Mouse (Mus musculus): ENCODE measurements around the gene Gm49358. TPM values are rescaled to one million over a fixed set of nuclear protein-coding genes. Genes with fewer than 3 reads are reported as not detected.

The Gm49358 gene
- total and polyA plus RNA-seq, 2 experiments from 2014 or later = not detected

GRCm38 (mm10) chr10:86785396-86785795 lies 21.6 kb downstream of the Gm49358 start:
- no peaks in the 10 kb centered on the region for H3K36me3 ChIP-seq (ENCODE audit: insufficient read depth, low read length)
- ATAC-seq (ENCODE audit: low FRiP score) = no peak
- no peaks in the 10 kb centered on the region for H3K9me3 ChIP-seq (ENCODE audit: low read length)
- no peak overlapping the region for H3K4me3 ChIP-seq (ENCODE audit: low read depth, low read length)
- no peak for DNase-seq (ENCODE audit: low spot score)
- H3K27ac ChIP-seq (ENCODE audit: low read depth, low read length) = no peak overlapping the region
- no peak overlapping the region for H3K9ac ChIP-seq (replicated peaks; ENCODE audit: low read length, poor library complexity, severe bottlenecking)
- TF ChIP-seq CTCF (IDR thresholded peaks at IDR 0.05) = no peak
- H3K27me3 ChIP-seq (ENCODE audit: insufficient read depth, low read length) = no peaks in the 10 kb centered on the region
- H3K4me2 ChIP-seq (ENCODE audit: low read depth, low read length, poor library complexity, severe bottlenecking) = no peak overlapping the region
- H3K4me1 ChIP-seq (ENCODE audit: insufficient read depth, low read length) = peaks cover 2% of the 10 kb centered on the region; the same call in 1 of the 2 replicates
- WGBS = 72% methylated on average over 2 of the region's 2 CpGs

GRCm38 (mm10) chr10:86786083-86786482 lies 22.3 kb downstream of the Gm49358 start:
- Histone ChIP-seq H3K9me3 (ENCODE audit: low read length) (no peaks in the 10 kb centered on the region), H3K9ac (replicated peaks; ENCODE audit: low read length, poor library complexity, severe bottlenecking) (no peak overlapping the region), H3K4me1 (ENCODE audit: insufficient read depth, low read length) (peaks cover 1% of the 10 kb centered on the region; the same call in 1 of the 2 replicates), H3K4me2 (ENCODE audit: low read depth, low read length, poor library complexity, severe bottlenecking) (no peak overlapping the region), H3K4me3 (ENCODE audit: low read depth, low read length) (no peak overlapping the region), H3K27me3 (ENCODE audit: insufficient read depth, low read length) (no peaks in the 10 kb centered on the region), H3K36me3 (ENCODE audit: insufficient read depth, low read length) (no peaks in the 10 kb centered on the region), H3K27ac (ENCODE audit: low read depth, low read length) (no peak overlapping the region)
- ATAC-seq (ENCODE audit: low FRiP score) (no peak), DNase-seq (ENCODE audit: low spot score) (no peak)
- 94% methylated on average over 5 of the region's 5 CpGs for WGBS
- no peak for TF ChIP-seq CTCF (IDR thresholded peaks at IDR 0.05)

- WGBS = 56% methylated on average over 5 of the region's 5 CpGs
- Histone ChIP-seq H3K4me2 (ENCODE audit: low read depth, low read length, poor library complexity, severe bottlenecking) (no peak overlapping the region), H3K27ac (ENCODE audit: low read depth, low read length) (no peak overlapping the region), H3K9me3 (ENCODE audit: low read length) (no peaks in the 10 kb centered on the region), H3K9ac (replicated peaks; ENCODE audit: low read length, poor library complexity, severe bottlenecking) (no peak overlapping the region), H3K4me1 (ENCODE audit: insufficient read depth, low read length) (peaks cover 2% of the 10 kb centered on the region; the same call in 1 of the 2 replicates), H3K27me3 (ENCODE audit: insufficient read depth, low read length) (no peaks in the 10 kb centered on the region), H3K36me3 (ENCODE audit: insufficient read depth, low read length) (no peaks in the 10 kb centered on the region), H3K4me3 (ENCODE audit: low read depth, low read length) (no peak overlapping the region)
- ATAC-seq (ENCODE audit: low FRiP score) (no peak), DNase-seq (ENCODE audit: low spot score) (no peak)
- TF ChIP-seq CTCF (IDR thresholded peaks at IDR 0.05) = no peak
Measured at GRCm38 (mm10) chr10:86788193-86788592, 24.4 kb downstream of the Gm49358 start.

DNA sequence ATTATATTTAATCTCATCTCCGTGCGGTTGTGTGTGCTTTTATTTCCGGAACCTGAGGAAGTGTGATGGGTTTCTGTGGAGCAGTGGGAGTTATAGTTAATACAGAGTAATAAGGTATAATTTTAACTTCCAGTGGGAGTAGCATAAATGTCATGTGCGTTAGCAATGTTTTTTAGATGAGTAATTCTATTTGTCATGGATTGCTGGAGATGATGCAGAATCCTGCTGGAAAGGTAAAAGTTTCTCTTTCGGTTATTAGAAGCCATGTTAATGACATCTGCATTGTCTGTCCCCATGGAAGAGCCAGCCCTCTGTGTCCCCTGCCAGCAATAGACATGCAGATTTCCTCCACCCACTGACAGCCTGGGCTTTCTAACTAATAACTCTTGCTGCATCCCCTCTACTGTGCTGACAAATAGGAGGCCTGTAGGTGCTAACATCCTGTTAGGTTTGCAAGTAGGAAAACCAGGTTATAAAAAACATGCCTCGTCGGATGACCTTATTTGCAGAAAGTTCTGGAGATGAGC lies 25.4 kb downstream of the Gm49358 start:
- 81% methylated on average over 7 of the region's 7 CpGs for WGBS
- no peak for DNase-seq (ENCODE audit: low spot score)

DNA sequence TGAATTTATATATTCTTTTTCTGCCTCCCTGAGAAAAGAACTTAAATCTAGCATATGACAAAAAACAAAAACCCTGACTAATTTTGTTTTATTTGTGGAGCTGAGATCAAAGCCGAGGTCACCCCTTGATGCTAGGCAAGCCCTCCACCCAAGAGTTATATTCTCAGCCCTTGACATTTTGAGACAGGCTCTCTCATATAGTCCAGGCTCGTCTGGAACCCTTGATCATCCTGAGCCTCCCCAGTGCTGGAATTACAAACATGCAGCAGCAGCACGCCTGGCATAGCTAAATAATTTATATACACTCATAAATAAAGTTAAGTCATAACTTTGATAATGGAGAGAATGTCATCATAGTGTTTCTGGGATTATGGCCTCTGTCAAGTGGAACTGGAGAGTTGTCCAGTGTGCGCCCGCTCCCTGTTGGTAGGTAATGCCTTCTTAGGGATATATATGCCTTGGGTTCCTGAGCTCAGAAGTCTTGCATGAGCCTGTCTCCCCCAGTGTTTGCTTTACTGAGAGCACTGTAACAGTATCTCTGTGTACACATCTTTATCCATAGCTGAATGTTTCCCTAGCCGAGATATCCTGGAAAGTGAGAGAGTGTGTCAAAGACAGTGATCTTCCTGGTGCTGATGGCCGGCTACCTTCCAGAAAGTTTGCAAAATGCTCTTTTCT lies 27.9 kb downstream of the Gm49358 start:
- TF ChIP-seq CTCF (IDR thresholded peaks at IDR 0.05) = no peak
- H3K36me3 ChIP-seq (ENCODE audit: insufficient read depth, low read length) = no peaks in the 10 kb centered on the region
- no peaks in the 10 kb centered on the region for H3K27me3 ChIP-seq (ENCODE audit: insufficient read depth, low read length)
- no peaks in the 10 kb centered on the region for H3K9me3 ChIP-seq (ENCODE audit: low read length)
- DNase-seq (ENCODE audit: low spot score) (no peak), ATAC-seq (ENCODE audit: low FRiP score) (no peak)
- WGBS = 76% methylated on average over 7 of the region's 7 CpGs
- no peak overlapping the region for H3K27ac ChIP-seq (ENCODE audit: low read depth, low read length)
- peaks cover 5% of the 10 kb centered on the region; the same call in 1 of the 2 replicates for H3K4me1 ChIP-seq (ENCODE audit: insufficient read depth, low read length)
- no peak overlapping the region for H3K9ac ChIP-seq (replicated peaks; ENCODE audit: low read length, poor library complexity, severe bottlenecking)
- no peak overlapping the region for H3K4me2 ChIP-seq (ENCODE audit: low read depth, low read length, poor library complexity, severe bottlenecking)
- H3K4me3 ChIP-seq (ENCODE audit: low read depth, low read length) = no peak overlapping the region

More for the DNA sequence above, 25.4 kb downstream of the Gm49358 start:
- Histone ChIP-seq H3K36me3 (ENCODE audit: insufficient read depth, low read length) (no peaks in the 10 kb centered on the region), H3K27me3 (ENCODE audit: insufficient read depth, low read length) (no peaks in the 10 kb centered on the region), H3K4me2 (ENCODE audit: low read depth, low read length, poor library complexity, severe bottlenecking) (no peak overlapping the region), H3K4me1 (ENCODE audit: insufficient read depth, low read length) (peaks cover 5% of the 10 kb centered on the region; the same call in 1 of the 2 replicates), H3K9ac (replicated peaks; ENCODE audit: low read length, poor library complexity, severe bottlenecking) (no peak overlapping the region), H3K4me3 (ENCODE audit: low read depth, low read length) (no peak overlapping the region), H3K9me3 (ENCODE audit: low read length) (no peaks in the 10 kb centered on the region), H3K27ac (ENCODE audit: low read depth, low read length) (no peak overlapping the region)
- ATAC-seq (ENCODE audit: low FRiP score) = no peak
- TF ChIP-seq CTCF (IDR thresholded peaks at IDR 0.05) = no peak

DNA sequence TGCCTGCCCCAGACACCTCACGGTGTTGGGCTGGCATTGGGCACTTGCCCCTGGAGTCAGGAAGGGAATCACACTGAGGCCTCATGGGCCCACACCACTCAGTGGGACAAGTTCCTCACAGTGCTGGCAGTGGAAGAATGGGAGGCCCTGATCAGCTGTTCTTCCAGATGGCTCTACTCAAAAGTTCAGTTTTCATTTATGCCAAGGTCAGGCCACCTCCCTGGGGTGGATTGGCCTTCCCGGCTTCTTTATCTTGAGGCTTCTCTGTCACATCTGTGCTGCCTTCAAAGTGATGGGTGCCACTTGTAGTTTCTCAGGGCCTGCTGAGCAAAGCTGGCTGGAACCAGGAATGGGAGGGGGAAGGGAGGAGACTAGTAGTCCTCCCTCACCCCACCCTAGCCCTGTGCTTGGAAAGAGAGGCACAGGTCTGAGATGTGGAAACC lies 29.8 kb downstream of the Gm49358 start:
- Histone ChIP-seq H3K36me3 (ENCODE audit: insufficient read depth, low read length) (no peaks in the 10 kb centered on the region), H3K27me3 (ENCODE audit: insufficient read depth, low read length) (no peaks in the 10 kb centered on the region), H3K9me3 (ENCODE audit: low read length) (no peaks in the 10 kb centered on the region), H3K9ac (replicated peaks; ENCODE audit: low read length, poor library complexity, severe bottlenecking) (no peak overlapping the region), H3K4me3 (ENCODE audit: low read depth, low read length) (no peak overlapping the region), H3K4me1 (ENCODE audit: insufficient read depth, low read length) (peaks cover 5% of the 10 kb centered on the region; the same call in 1 of the 2 replicates), H3K27ac (ENCODE audit: low read depth, low read length) (no peak overlapping the region), H3K4me2 (ENCODE audit: low read depth, low read length, poor library complexity, severe bottlenecking) (no peak overlapping the region)
- ATAC-seq (ENCODE audit: low FRiP score) (no peak), DNase-seq (ENCODE audit: low spot score) (no peak)
- no peak for TF ChIP-seq CTCF (IDR thresholded peaks at IDR 0.05)
- 64% methylated on average over 2 of the region's 2 CpGs for WGBS
